Mouse (Mus musculus) Muller cell, postnatal 12 days (primary cell): ENCODE measurements at regions not wholly inside any gene's neighbourhood (a gene's known extent, or its start where the extent isn't known, plus 50 kb on each side); places are given as distances from the start of the nearest gene placed in this dataset.

Experiments used
- DNase-seq: peaks from one replicate; pipeline ENCODE4 v3.0.0-alpha.2; 2015; ENCODE audit errors: inconsistent ontology term

DNA sequence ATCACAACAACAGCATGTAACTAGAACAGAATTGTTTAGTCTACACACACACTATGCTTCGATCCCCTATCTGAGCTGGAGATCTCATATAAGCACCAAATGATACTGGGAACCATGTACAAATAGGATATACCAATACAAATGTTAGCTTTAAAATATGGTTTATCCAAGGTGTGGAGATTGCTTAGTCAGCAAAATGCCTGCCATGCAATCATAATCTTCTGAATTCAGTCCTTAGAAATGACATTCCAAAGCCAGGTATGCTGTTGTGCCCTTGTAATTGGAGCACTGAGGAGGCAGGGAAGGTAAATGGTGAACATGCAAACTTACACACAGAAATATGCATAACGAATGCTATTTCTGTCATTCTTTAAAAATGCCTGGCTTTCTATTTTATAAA is 54.0 kb upstream of the Thsd7b start:
- no peak for DNase-seq

DNA sequence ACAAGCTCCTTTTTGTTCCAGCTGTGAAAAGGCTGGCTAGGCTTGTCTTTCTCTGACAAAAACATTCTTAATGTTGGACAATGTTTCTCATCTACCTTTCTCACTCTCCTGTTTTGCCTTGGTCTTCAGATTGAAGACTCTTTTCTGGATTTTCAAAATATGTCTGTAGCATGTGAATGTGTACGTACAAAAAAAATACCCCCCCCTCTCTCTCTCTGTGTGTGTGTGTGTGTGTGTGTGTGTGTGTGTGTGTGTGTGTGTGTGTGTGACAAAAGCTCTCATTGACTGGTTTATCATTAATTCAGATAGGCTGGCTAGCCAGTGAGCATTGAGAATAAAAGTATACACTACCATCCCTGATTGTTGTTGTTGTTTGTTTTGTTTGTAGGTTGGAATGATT is 64.3 kb upstream of the Thsd7b start:
- DNase-seq, result no peak

DNA sequence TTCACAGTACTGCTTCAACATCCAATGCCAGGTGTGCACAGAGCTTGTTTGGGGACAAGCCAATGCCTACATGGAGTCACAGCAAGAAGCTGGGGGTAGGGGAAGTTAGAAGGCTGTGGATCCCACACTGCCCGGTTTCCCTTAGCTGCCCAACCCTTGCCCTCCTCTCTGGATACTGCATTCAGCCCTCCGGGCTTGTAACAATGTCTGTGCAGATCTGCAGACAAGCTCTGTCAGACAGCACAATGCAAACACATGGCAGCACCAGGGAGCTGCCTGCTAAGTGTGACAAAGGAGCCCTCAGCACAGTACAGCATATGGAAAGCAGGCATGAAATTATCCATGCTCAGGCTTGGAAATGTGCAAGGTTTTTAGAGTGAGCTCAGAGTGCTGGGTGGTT is 64.7 kb upstream of the Thsd7b start:
- DNase-seq, result no peak

DNA sequence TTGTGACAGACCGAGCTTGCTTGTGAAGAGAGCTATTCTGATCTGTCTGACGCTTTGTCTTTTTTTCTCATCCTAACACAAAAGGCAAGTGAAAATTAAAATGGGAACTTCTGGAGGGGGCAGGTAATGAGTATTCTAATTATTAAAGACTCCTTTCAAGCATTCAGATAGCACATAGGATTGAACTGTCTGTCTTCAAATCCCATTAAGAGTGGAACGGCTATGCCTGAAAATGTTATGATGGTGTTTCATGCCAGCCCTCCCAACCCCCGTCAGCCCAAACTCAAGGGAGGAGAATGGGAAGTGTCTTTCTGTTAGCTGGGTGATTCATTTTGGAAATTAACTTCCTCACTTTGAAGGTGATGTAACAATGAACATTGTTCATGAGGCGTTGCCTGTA is 65.4 kb upstream of the Thsd7b start:
- DNase-seq, result no peak

DNA sequence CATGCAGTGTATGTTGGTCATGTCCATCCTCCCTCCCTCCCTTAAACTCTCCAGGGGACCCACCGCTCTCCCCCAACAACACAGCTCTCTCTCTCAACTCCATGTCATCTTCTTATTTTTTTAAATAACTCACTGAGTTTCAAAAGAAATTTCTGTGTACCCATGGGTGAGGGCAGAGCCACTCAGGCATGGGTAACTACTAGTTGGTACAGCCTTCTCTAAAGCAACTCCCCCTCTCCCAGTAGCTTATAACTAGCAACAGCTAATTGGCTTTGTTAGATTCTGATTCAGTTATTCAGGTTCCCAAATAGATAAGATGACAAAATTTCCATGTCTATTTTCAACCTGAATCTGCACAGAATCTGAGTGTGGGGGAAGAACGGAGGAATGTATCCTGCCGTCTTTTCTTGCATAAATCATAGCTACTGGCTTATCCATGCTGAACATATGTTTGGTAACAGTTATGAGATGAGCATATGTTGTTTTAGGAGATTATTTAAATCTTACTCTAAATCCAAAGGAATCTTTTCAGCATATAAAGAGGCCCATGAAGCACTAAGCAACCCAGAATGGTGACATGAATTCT is 92.8 kb upstream of the Thsd7b start:
- no peak for DNase-seq

DNA sequence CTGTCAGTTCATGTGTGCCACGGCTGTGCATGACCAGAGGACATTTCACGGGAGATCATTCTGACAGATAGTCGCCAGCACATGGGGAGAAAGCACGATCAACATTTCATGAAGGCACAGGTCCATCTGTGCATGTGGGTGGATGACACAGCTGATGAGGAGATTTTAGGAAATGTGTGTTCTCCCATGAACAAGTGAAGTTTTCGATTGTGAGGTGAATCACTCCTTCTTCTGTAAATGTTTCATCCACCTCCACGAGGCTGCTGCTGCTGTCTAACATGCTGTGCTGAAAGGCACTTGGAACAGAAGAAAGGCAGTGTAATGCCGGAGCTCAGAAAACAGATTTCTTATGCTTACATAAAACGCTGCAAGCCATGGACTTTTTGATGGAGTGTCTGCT is 103.2 kb upstream of the Thsd7b start:
- DNase-seq, result no peak

DNA sequence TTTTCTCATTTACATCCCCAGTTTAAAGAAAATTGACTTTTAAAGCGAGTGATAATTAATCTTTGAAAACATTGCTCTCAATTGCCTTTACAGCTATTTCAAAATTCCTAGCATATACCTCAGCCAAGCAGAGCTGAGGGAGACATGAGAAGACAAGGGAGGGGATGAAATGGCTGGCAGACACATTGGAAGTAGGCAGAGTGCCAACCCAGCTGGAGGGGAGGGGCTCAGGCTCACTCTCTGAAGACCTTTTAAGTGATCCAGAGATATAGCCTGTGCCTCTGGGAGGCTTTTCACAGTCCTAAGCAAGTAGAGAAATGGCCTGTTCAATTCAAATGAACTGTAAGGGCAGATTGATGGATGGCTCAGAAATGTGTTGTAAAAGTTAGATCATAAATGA is 122.5 kb upstream of the Thsd7b start:
- peak; percentile 9 for DNase-seq

DNA sequence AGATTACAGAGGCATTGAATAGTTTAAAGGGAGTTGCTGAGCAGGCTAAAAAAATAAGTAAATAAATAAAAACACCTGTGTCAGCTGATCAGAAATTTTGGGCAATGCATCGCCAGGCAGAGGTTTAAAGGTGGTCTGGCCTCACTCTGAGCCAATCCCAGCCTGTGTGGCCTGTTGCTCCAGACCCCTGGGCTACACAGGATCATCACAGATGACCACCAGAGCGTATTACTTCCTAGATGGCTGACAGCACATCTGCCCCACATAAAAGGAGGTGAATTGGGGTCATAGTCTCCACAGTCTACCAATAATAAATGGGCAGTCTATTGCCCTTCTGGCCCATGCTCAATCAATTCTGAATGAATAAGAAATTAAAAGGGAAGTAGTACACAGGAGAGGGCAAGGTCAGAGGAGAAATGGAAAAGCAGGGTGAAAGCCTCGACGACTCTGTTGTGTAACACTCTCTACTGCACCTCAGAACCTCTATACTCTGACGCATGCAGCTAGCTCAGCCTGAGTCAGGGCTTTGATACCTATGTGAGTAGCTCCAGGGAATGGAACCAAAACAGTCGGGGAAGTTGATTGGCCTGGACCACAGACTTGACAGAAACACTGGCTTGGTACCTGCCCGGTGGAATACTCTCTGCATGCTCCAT is 124.2 kb upstream of the Thsd7b start:
- no peak for DNase-seq

DNA sequence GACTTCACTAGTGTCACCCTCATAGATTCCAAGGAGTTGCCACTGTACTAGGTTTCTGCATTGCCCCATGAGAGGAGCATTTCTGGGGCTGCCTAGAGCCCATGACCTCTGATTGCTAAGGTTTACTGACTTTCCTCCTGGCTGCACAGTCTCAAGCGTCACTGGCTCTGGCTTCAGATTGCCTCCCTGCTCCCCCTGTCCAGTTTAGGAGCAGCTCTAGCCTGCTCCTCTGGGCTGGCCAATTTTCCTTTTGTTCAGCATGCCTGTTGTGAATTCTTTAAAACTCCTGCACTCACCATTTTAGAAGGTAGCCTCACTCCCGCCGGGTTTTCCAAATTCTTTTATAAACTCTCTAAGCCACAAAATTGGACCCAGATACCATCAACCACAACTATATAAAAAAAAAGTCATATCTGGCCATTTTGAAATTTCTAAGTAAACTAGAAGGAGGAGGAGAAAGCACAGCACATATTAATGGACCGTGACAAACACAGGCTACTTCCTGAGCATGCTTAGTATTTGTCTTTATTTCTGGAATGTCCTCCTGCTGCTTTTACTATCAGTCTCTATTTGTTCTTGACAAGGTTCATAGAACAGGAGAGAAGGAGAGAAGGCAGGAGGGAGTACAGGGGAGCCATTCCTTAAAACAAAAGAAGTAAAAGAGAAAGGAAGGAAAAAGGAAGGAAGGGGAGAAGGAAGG is 126.6 kb upstream of the Thsd7b start:
- peak; percentile 39 for DNase-seq

DNA sequence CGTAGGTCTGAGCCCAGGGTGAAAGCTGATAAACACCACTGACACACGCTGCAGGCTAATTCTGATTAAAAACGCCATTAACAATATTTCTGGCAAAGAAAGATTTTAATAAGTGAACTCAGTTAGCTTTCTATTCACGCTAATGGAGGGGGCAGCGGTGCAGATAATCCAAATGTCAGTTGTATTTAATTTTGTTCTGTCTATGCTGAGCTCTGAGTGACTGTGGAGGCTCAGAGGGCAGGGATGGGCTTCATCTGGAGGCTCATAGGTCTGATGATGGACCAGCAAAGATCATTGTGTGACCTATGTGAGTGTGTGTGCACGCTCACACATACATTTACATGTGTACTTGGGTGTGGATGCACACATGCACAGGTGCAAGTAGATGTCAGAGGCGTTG is 134.3 kb upstream of the Thsd7b start:
- no peak for DNase-seq

DNA sequence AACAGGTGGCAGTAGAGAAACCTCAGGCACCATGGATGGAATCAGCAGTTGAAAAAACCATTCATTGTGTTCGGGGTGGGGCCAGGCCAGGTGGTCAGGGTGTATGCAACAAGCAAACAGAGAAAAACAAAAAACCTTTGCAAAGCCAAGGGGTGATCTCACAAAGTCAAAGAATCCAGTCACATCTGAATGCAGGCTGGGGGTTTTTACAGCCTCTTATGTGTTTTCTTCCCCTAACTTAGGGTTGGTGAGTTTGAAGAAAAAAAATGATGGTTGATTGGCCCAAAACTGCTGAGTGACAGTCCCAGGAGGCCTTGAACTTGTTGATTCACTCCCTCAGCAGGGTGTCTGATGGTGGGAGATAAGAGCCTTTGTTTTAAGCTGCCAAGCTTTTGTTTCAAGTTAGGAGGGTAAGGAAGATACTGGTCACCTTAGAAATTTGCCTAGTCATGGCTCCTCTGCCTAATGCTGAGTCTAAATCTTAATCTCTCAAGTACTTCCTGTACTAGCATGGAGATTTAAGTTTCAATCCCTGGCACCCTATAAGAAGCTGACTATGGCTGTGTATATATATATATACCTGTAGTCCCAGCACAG is 166.0 kb upstream of the Thsd7b start:
- no peak for DNase-seq

DNA sequence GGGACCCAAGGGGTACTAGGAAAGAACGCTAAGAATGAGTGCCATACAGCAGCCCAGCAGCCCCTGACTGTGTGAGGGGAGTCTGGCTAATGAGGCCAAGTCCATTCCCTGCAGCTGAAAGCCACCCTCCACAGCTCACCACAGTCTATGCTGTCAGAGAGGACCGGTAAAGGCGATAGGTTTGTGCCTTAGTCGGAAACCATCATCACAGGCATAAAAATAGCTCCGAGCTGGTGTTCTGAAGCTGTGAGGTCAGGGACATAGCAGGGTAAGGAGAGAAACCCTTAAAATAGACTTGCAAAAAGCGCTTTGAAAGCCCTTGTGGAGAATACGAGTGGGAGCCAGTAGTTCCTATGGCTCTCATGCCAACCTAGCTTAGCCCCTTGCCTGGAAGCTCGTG is 172.1 kb upstream of the Thsd7b start:
- DNase-seq, result no peak

DNA sequence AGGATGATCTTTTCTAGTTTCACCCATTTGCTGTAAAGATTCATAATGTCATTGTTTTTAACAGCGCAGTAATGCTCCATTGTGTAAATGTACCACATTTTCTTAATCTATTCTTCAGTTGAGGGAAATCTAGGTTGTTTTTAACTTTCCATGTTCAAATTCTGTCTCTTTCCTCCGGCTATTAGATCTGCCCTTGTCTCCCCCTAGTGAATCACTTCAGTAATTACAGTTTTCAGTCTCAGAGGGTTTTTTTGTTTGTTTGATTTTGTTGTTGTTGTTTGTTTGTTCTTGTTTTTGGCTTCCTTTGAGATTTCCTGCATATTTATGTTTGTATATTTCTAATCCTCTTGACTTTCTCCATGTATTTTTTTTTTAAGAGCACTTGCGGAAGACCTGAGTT is 194.8 kb upstream of the Thsd7b start:
- DNase-seq, result no peak

DNA sequence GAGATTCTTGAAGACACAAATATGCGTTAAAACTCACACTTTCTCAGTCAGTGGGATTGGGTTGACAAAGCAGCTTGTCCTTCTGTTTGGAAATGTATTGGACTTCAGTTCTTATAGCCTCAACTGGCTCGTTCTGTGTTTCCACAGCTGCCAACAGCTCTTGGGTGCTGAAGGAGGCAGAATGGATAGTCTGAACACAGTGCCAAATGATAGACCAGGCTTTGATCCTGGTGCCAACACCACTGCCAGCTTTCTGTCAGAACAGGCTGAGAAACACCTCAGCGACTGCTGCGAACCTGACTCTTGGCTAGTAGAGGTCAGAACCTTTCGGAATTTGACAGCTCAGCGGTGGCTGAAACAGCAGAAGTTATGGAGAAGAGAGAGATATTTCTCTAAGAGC is 215.9 kb upstream of the Thsd7b start:
- no peak for DNase-seq

DNA sequence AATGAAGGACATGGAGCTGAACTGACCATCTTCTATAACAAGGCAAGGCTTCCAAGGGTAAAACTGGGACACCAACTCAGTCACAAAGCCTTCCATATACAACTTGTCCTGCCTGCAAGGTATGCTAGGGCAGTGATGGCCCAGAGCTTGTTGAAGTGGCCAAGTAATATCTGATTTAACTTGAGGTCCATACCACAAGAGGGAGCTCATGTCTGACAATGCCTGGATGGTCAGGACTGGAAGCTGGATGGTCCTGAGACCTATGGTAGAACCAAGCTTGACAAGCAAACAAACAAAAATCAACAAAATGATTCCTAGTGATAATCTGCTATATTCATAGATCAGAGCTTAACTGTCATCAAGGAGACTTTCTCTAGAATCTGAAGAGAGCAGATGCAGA is 217.8 kb upstream of the Thsd7b start:
- no peak for DNase-seq

DNA sequence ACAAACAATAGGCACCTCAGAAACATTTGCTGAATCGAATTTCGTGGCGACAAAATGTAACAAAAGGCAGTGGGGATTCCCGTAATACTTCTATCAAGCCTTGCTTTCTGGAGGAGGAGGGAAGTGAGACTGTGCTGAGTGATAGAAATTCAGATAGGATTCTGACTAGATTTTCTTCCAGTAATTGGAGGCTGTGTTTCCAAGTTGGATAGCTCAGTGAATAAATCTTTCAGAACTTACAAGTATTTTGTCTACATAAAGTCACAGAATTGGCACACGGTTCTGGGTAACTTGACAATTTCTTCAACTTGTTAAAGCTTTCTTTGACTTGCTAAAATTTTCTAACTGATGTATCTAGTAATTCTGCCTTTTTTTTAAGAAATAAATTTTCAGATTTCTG is 239.4 kb upstream of the Thsd7b start:
- DNase-seq, result no peak

DNA sequence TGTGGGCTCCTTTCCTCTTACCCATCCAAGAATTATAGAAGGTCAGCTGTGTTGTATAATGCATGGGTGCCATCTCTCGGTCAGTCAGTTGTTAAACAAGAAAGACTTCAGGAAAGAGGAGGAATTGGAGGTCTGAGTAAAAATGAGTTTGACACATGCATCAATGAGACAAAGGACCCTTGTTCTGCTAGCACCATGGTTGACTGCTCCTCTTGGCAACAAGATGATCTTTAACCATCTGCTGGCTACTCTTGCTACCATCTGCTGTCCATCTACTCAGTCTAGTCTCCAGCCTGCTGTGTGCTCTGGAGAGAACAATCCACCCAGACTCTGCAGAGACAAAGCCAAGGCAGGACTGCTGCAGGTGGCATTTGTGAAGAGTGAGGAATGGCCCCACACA is 267.2 kb upstream of the Thsd7b start:
- DNase-seq, result peak; percentile 96

DNA sequence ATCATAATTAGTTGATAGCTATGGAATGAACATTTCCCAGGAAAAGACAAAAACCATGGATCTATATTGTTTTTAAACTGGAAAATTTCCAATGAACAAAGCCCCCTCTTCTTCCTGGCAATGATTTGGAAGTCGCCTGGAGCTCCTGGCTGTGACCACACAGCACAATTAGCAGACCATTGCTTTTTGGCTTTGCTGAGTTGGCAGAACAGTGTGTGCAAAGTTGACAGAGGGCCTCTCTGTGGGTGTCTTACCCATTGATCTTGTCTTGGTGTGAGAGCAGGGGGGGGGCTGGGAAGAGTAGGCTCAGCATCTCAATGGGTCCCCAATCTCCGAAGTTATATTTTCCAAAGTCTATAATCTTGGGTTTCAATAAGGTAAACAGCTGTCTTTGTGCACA is 270.8 kb upstream of the Thsd7b start:
- no peak for DNase-seq

DNA sequence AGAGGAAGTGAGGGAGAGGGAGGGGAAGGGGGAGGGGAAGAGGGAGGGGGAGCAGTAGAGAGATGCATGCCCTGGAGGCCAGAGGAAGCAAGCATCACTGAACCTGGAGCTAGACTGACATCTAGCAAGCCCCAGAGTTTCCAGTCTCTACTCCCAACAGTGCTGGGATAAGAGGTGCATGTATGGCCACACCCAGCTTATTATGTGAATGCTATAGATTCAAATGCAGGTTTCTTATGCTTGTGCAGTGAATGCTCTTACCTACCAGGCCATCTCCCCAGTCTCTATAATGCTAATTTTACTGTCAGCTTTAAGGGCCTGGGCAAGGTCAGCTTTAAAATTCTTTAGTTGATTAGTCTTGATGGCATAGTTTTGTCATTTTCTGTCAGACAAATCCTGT is 271.3 kb upstream of the Thsd7b start:
- no peak for DNase-seq

DNA sequence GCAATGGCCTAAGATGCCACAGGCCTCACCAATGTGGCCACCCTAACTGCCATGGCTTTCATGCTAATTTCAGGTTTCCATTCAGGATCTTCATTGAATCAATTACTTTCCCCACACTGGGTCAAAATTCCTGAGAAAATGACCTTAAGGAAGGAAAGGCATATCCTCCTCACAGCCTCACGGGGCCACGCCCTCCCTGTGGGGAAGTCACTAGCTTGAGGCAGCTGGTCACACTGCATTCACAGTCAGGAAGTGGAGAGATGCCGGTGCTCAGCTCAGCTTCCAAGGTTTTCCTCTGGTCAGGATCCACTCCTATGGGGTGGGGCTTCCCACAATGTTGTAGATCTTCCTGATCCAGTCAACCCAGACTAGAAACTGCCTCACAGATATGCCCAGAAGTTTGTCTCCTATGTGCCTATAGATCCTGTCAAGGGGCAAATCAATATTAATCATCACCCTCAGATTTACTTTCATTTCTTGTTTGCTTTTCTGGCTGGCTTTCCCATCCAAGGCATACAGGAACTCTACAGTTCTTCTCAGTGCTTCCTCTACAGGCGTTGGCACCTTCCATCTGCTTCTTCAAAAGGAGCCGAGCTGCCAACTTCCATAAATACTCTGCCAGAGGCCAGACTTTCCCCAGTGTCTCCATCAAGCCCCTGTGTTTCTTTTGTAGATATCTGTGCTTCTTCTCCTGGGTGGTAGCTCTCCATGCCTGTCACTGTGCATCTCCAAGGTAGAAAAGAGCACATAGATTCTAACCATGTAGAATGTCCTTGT is 273.2 kb upstream of the Thsd7b start:
- no peak for DNase-seq

DNA sequence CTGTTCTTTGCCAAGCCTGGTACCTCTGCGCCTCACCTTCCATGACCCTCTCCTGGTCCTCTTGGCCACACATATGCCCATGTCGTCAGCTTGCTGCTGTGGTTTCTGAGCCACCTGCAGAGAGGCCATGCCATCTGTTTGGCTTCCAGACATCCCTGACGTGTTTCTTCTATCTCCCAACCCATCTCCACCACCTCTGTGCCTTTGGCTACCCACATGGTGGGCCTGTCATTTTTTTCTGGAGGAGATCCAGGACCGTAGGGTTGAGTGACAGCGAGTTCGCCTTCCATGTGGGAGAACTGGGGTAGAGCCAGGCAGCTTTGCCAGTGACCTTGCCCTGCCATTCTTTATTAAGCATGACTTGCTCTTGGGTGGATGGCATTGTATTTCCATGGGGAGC is 278.4 kb upstream of the Thsd7b start:
- peak; percentile 53 for DNase-seq

DNA sequence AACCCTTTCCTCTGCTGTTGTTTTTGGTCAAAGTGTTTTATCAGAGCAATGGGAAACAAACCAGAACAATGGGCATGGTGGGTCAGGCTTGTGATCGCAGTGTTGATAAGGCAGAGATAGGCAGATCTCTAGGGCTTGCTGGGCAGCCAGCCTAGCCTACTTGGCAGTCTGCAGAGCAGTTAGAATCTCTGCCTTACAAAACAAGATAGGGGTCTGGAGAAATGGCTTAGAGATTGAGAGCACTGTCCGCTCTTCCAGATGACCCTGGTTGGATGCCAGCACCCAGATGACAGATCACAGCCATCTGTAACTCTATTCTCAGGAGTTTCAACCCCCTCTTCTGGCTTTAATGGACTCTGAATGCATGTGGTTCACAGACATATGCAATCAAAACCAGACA is 289.7 kb upstream of the Thsd7b start:
- no peak for DNase-seq
